Mouse (Mus musculus) adipocyte (in vitro differentiated cells): ENCODE data around the gene Mbl1.
A peak's percentile ranks its signal among the peaks of the same experiment; 100 is the strongest.

ENCODE experiments used
- DNase-seq: peaks from one replicate; pipeline ENCODE4 v3.0.0-alpha.2; 2016; ENCODE audit warnings: low spot score

The Mbl1 gene

DNA sequence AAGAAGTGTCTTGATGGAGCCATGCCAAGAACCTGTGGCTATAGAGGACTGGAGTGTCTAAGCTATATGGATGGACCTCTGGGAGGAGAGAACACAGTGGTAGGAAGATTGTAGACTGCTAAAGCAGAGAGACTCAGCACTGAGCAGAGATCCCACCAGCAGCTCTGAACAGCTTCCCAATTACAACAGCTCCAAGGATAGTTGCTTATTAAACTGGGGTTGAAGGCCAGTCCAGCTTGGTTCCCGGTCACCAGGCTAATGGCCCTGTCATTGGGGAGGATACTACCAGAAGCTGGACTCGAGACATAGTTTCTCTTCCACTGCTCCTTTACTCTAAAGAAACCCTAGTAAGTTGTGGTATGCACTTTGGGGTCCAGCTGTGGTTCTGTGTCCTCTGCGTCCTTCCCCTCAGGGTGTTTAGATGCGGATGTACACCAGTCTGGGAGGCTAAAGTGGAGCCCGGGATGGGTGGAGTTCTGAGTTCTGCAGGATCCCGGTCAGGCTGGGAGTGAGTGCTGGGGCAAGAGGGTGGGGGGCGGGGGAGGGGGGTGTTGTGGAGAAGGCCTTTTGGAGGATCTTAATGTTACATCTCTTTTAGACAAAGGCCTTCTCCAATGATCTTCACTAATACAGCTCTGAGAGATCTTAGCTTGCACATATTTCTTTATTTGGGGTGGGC lies at the start of gene Mbl1:
Mbl1 (plus strand) TSS at position 239 of the 679 bp plus-strand sequence.
- no peak for DNase-seq

DNA sequence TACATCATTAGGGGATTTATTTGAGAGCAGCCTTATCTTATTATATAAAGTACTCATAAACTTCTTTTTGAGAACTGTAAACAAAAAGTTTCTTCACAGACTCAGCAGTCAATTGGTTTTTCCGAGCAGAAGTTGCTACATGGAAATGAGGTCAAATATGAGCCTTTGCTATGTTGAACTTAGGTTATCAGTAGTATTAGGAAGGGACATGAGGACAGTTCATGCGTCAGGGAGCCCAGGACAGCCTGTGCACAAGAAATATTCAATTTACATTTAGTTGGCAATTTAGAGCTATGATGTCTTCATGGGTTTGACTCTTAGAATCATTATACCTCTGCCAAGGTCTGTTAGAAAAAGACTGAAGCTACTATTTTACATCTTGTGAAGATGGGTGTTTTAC lies 49.0 kb upstream of the Mbl1 start:
- no peak for DNase-seq

DNA sequence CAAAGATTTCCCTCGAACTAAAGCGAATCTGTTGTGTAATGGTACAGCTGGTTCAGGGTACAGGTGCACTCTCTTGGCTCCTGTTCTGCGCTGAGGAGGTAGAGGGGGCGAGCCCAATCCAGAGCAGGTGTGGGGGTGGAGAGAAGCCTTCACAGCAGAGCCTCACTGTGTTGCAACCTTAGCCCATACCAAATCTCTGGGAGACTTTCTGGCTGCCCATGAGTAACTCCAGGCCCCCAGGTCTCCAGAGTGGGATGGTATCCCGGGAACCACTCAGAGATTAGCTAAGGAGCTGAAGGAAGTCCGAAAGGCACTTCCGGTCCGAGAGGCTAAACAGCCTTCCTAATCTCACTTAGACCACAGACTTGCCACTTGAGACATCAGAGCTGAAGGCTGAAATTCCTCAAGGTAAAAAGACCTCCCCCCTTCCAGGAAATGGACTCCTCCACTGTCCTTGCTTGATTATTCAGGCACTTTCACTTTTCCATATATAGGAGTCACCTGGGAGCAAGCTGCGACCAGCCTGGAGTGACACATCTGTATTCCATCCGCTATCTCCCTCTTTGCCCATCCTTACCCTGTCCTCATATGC lies 46.3 kb upstream of the Mbl1 start, which contains the start of gene Mat1a:
Mat1a (plus strand) TSS at position 183 of the 592 bp plus-strand sequence.
- DNase-seq = no peak

DNA sequence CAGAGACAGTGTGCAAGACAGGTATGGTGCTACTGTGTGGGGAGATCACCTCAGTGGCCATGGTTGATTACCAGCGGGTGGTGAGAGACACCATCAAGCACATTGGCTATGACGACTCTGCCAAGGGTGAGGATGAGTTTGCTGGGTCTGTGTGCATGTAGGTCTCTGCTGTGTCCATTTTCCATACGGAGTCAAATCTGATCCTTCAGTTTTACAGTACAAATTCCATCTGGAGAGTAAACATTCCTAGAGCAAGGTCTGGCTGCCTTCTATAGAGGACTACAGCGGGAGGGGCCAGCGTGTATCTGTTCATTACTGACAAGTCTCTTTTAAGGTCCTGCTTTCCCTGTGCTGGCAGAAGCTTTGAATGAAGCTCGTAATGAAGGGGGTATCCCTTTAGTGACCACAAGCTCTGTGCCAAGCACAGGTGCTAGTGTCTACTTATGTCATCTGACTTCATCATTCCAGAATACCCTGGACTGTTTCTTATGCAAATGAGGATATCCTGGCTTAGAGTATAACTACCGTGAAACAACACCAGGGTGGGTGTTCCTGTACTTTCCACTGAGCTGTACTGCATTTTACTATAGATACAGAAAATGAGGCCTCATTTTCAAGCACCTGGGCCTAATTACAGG lies 40.1 kb upstream of the Mbl1 start:
- DNase-seq = no peak

DNA sequence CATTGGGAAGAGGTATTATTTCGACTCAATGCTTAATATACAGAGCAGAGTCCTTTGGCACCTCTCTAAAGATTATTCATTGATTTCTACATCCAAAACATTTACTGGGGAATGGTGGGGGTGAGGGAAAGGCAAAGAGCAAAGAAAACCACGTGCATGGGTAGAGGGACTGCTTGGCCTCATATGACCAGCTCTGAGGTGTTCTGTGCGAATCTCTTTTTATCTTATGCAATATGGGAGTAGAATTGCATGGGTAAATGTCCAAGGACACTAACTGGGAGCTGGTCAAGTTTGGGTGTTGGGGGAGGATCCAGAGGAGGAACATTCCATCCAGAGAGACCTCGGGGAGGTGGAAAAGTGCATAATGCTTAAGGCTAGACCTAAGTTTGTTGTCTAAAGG lies 38.3 kb upstream of the Mbl1 start:
- DNase-seq = no peak

DNA sequence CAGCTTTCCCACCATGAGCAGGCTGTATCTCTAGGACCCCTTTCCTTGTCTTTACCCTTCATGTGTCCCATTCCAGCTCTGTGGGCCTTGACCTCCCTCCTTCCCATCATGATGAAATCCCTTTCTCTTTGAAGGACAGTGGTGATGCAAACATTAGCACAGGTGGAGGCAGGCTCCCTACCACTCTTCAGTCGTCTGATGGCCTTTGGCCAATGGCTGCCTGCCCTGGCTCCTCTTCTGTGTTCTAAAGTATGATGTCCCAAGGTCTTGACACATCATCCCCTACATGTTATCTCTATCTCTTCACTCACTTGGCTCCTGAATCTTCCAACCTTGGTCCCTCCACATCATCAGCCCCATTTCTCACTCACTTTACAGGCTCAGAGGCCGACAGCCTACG lies 35.0 kb upstream of the Mbl1 start:
- DNase-seq = no peak

DNA sequence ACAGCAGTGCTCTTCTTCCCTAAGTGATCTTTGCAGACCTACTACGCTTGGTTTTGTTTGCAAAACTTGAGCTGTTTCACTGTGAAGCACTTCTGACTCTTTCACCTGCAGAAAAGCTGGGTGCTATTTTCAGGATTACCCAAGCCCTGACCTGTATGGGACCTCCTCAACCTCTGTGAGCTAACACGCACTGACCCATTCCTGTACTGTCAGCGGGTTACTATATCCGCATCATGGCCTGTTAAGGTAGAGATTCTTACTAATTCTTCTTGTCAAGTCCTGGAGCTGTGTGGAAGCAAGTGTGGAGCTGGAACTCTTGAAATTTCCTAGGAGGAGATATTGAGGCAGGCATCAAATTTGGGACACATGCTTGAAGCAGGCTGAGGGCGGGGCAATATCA lies 26.6 kb upstream of the Mbl1 start:
- no peak for DNase-seq

DNA sequence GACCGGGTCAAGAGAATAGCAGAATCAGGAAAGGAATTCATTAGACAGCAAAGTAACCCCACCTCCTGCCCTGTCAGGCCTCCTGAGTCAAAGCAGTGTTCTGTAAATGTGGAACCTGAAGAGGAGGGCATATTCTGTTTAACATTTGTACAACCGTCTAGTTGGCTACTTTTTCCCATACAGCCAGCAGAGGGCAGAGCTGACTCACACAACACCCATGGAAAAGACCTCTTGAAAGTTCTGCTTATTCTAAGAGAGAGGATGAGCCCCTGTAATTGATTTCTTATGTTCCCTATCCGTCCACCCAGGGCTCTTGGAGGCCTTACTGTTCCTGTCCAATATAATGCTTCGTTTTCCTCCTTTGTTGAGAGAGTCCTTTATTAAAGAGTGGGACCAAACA lies 23.3 kb upstream of the Mbl1 start:
- DNase-seq = no peak

DNA sequence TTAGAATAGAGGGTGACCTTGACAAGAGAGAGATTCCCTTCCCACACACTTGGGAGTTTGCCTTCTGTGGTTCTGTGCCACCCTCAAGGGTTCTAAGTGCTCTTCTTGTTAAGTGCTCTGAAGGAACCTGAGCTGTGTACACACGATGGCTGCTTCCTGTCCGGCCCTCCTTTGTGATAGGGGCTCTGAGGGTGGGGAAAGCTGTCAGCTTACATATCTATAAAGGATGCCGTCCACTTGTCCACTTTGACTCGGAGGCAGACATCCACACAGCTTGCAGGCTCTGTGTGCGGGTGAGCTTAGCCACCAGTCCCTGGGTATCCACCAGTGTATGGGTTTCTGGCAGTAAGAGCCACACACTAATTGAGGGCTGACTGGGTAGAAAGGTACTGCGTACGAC lies 19.7 kb upstream of the Mbl1 start, which contains the start of gene Sftpa1:
Sftpa1 (plus strand) TSS at position 243 of the 400 bp plus-strand sequence.
- no peak for DNase-seq

DNA sequence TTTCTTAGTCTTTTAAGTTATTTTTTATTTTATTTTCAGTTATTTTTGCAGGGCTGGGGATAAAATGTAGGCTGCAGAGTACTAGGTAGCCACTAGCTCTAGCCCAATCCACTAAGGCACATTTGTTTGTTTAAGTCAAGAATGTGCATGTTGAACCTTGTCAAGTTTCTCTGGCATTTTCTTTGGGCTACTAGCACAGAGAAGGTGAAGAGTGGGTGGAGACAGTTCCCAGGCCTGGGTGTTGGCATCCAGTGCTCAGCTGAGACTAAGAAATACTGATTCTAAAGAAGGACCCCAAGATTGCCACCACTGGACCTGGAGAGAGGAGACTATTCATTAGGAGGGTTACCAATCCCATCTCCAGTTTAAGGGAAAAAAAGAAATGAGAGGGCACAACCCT lies 14.3 kb upstream of the Mbl1 start:
- DNase-seq = no peak

DNA sequence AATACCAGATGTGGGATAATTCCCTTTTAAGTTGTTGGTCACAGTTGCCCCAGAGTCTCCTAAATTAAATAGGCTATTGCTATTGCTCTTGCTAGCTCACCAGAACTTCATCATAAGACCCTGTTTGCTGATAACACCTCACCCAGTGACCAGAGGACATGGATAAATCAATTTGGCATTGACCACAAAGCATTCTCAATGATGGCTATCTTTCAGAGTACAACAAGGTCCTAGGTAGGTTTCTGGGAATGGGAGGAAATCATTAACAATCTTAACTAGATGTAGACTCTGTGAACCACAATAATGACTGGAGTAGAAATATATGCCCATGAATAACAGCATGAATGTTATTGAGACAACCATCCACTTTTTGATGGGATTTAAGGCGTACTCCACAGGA lies 10.6 kb upstream of the Mbl1 start:
- DNase-seq = no peak

DNA sequence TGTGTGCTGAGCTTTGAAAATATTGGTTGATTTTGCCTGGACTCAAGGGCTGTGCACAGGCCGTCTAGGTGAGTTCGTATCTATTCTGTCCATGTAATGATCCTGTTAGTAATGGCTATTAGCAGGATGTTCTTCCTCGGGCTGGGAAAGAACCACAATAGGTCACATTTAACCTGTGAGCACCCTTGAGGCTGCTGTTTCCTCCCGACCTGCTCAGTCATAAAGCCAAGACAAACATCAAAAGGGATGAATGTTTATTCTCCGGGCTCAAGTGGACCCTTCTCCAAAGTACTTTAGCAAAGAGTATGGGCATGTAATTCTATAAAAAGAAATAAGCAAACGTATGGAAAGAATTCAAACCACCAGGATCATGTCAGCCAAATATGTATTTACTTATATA lies 5.2 kb upstream of the Mbl1 start:
- DNase-seq = no peak

DNA sequence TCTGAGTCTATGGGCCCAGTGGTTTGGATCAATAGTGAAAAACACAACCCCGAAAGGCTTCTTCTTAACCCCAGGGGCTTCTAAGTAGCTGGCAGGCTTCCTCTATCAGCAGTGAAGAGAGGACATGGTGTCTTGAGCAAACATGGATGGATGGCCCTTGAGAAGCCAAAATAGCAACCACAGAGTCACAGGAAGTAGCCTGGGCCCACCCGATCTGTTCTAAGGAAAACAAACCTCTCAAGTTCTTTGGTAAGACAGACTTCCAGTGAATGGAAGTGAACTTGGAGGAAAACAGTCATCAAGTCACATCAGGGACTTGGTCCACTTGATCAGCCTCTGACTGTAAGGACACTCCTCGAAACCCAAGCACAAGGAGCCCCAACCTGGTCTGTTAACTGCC lies 4.3 kb upstream of the Mbl1 start:
- no peak for DNase-seq

DNA sequence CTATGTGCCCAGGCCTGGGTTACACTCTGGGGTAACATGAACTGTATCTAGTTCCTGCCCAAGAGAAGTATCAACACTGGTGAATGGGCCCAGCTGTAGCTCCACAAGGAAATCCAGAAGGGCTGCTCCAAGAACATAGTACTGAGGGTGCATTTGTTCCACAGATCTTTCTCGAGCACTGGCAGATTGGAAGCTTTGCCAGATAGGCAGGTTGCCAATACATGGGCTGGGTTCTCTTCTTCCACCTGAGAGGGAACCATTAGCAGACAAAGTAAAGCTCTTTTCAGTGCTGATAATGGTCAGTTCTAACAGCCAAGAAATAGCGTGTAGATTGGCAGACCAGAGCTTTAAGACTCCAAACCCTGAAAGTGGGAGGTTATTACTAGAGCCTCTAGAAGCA lies 3.9 kb upstream of the Mbl1 start:
- no peak for DNase-seq

DNA sequence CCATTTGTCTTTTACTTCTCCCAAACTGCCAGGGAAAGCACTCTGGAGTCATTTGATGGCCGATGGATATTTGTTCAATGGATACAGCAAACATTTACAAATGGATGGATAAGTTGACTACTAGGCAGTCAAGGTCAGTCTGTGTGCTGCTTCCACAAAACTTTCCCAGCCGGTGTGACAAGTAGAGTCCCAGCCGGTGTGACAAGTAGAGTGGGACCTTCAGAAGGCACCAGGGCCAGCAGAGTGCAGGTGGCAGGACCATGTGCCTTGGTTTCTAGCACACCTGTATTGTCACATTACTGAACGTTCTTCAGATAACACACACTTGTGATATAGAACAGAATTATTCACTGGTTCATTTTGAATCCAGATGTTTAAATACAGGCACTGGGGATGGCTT lies 8.8 kb downstream of the Mbl1 start:
- DNase-seq = no peak

DNA sequence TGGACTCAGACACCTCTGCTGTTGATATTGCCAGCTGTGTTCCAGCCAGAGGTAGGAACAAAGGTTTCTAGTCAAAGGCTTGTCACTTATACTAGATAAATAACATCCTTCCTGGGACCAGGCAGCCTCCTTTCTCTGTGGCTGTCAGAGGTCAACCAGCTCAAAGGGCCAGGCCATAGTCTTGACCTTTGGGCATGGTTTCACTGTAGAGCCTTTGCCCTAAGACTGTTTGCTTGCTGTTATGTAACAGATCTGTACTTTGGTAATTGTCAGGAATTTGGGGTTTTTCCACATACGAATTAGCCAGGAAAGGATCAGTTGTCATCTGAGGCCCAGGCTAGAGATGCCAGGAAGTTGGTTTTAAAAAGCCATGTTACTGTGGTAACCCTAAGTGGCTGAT lies 9.5 kb downstream of the Mbl1 start:
- peak; percentile 31 for DNase-seq

DNA sequence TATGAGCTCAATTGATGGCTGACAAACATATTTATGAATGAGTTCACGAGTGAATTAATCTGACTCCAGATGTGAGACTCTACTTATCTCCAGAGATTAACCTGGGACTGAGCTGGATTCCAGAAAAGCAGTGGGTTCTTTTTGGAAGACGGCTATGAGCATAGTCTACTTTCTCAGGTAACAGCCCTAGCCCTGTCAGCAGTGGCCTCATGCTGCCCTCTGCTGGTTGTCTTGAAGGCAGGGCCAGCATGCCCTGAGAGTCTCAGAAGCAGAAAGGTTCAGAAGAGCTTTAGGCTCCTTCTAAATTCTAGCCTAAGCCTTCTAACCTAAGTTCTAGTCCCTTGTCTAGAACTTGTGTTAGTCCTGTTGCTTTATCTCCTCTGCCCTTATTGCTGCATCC lies 11.4 kb downstream of the Mbl1 start:
- DNase-seq = peak; percentile 9

DNA sequence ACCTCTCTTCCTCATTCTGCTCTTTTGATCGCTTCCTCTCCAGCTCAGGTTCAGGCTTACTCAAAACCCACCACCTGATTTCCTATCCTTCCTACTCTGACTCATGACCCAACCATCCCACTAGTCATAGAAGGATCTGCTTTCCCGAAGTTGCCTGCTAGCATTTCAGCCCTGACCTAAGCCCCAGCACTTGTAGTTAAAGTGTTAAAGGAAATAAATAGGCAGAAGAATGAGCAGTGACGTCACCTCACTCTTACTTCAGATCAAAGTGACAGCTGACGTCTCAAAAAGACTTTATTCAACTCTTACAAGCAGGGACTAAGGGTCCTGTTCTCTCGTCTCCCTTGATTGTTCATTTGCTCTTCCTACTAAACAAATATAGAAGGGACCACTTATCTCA lies 16.0 kb downstream of the Mbl1 start:
- DNase-seq = no peak

DNA sequence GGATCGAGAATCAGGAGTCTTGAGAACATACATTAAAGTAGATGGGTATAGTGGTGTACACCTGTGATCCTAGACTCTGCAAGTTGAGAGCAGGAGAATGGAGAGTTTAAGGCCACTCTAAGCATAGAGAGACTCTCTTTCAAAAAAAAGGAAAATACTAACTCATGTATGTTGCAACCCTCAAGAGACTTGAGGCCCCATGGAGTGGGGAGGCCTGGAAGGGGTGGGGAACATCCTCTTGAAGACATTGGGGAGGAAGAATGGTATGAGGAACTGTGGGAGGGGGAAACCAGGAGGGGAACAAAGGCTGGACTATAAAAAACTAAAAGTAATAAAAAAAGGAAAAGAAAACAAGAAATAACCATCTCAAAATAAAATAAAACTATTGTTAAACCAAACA lies 17.3 kb downstream of the Mbl1 start:
- no peak for DNase-seq

DNA sequence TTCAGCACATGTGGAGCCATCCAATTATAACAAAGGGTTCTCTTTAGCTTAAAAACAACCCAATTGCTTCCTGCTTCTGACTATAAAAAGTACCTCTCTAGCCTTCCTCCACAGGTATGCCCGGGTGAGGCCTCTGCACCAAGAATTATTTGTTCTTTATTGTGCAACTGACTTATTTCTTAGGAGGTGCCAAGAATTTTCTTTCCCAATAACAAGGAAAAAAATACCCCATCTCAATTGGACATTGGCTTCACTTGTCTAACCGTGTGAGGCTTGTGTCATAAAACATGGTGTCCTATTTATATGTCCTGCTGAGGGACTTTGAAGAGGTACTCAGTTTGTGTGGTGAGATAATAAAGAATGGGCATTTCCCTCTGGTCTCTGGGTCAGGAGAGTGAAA lies 19.3 kb downstream of the Mbl1 start:
- no peak for DNase-seq

DNA sequence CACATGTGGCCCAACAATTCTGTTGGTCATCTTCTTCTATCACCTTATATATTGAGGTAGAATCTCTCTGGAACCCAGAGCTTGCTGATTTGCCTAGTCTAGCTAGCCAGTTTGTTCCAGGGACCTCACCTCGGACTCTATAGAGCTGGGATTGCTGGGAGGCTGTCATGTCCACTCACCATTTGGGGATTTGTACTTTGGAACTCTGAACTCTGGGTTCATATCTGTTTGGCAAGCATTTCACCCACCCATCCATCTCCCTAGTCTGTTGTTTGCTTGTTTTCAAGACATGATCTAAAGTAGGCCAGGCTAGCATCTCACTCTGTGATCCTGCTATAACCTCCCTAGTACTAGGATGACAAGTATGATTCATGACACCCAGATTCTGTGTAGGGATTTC lies 23.5 kb downstream of the Mbl1 start:
- DNase-seq = no peak

DNA sequence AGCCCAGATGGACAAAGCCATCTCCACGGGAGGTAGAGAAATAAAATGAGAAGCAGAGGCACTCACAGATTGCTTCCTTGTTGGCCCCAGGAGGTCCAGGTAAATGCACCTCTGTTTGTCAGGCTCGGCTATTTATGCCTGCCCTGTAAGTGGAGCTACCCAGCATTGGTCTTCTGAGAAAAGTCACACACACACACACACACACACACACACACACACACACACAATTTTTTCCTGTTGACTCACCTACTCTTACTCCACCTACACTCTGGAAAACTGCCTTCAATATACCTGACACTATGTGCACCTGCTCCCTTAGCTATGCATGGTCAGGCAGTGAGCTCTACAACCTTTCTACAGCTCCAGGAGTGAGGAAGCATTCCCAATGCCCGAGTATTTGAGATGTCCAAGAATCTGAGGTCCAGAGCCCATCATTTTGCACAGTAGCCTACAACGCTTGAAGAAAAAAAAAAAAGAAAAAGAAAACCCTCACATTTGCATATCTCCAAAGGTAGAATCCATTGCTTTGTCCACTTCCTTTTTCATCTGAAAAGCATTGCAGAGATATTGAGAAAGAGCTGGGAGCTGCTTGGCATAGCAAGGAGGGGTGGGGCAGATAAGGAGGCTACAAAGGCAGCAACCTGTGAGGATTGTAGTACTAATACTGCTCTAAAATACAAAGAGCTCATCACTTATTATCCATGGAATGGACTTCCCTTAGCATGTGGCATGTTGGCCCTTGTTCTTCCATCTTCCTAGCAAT lies 34.0 kb downstream of the Mbl1 start, which contains the start of gene Sftpd:
Sftpd (minus strand) TSS at position 91 of the 763 bp plus-strand sequence.
- no peak for DNase-seq

DNA sequence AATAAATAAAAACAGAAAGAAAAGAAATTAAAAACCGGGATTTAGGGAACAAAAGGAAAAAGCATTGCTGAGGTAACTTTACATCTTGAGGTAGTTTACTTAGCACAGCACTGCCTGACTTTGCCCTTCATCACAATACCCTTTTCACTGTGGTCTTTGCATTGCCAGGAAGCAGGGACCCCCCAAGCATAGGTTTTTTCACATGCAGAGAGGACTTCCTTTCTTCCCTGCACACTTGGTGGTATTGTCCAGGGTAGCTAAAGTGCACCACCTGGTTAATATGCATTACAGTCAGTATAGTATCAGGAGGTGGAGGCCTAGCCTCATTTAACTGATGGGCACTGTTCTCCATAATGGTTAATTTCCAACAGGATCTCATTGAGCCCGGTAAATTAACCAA lies 38.2 kb downstream of the Mbl1 start:
- DNase-seq = no peak
